Mouse (Mus musculus): ENCODE measurements around the gene Bcl2l12.

DNA sequence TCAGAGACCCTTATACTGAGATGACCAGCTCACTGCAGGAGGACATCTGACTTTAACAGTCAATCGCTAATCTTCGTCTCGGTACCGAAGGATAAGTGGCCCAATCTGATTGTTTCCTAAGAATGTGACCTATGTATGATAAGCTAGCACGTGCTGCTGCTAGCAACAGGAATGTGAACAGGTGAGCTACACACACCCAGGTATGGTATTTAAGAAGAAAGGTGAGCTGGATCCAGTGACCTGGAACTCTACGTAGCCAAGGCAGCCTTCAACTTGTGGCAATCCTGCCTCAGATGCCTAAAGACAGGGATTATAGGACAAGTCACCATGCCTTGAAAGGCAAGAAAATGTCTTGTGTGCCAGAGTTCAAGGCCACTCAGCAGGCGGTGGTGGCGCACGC is 39.9 kb upstream of the Bcl2l12 start:
- TF ChIP-seq CTCF (conservative IDR thresholded peaks at IDR 0.05; ENCODE audit: low read length) = no peak
- TF ChIP-seq POU5F1 (IDR thresholded peaks at IDR 0.05; ENCODE audit: borderline replicate concordance, low read length) = no peak
- TF ChIP-seq NANOG (IDR thresholded peaks at IDR 0.05; ENCODE audit: borderline replicate concordance, low read length) = no peak
